Mouse (Mus musculus): ENCODE measurements around the gene Nacc2. TPM values are rescaled to one million over a fixed set of nuclear protein-coding genes. Genes with fewer than 3 reads are reported as not detected.

Gene Nacc2
- polyA plus RNA-seq, 1 experiment: 38.1 TPM

- H3K4me1 ChIP-seq (ENCODE audit: control insufficient read depth, insufficient read depth, low read length): no peaks in the 10 kb centered on the region
- DNase-seq: no peak
- TF ChIP-seq POLR2A (IDR thresholded peaks at IDR 0.05; ENCODE audit: low read depth, low read length) (no peak), CTCF (conservative IDR thresholded peaks at IDR 0.05; ENCODE audit: insufficient read depth, insufficient read length, low read depth, low read length) (no peak)
- 75% methylated on average over 14 of the region's 14 CpGs for WGBS
- no peak overlapping the region for H3K4me3 ChIP-seq (ENCODE audit: insufficient read depth, low read depth, low read length)
- H3K36me3 ChIP-seq (ENCODE audit: control insufficient read depth, insufficient read depth, low read length): no peaks in the 10 kb centered on the region
- H3K27me3 ChIP-seq (replicated peaks; ENCODE audit: control insufficient read depth, insufficient read depth, low read length): no peaks in the 10 kb centered on the region
- H3K27ac ChIP-seq (ENCODE audit: insufficient read depth, low read depth, low read length): no peak overlapping the region
Measured at GRCm38 (mm10) chr2:26066527-26066926, 56.5 kb downstream of the Nacc2 start.

GRCm38 (mm10) chr2:26062742-26063427 is 60.1 kb downstream of the Nacc2 start:
- H3K27ac ChIP-seq (ENCODE audit: insufficient read depth, low read depth, low read length): no peak overlapping the region
- no peaks in the 10 kb centered on the region for H3K4me1 ChIP-seq (ENCODE audit: control insufficient read depth, insufficient read depth, low read length)
- 89% methylated on average over 13 of the region's 13 CpGs for WGBS
- no peaks in the 10 kb centered on the region for H3K36me3 ChIP-seq (ENCODE audit: control insufficient read depth, insufficient read depth, low read length)
- no peak for DNase-seq
- no peak for TF ChIP-seq CTCF (conservative IDR thresholded peaks at IDR 0.05; ENCODE audit: insufficient read depth, insufficient read length, low read depth, low read length)
- TF ChIP-seq POLR2A (IDR thresholded peaks at IDR 0.05; ENCODE audit: low read depth, low read length): no peak
- H3K4me3 ChIP-seq (ENCODE audit: insufficient read depth, low read depth, low read length): no peak overlapping the region
- H3K27me3 ChIP-seq (replicated peaks; ENCODE audit: control insufficient read depth, insufficient read depth, low read length): no peaks in the 10 kb centered on the region

GRCm38 (mm10) chr2:26062241-26062640 is 60.8 kb downstream of the Nacc2 start:
- no peak for DNase-seq
- H3K27me3 ChIP-seq (replicated peaks; ENCODE audit: control insufficient read depth, insufficient read depth, low read length): no peaks in the 10 kb centered on the region
- H3K4me3 ChIP-seq (ENCODE audit: insufficient read depth, low read depth, low read length): no peak overlapping the region
- TF ChIP-seq CTCF (conservative IDR thresholded peaks at IDR 0.05; ENCODE audit: insufficient read depth, insufficient read length, low read depth, low read length) (no peak), POLR2A (IDR thresholded peaks at IDR 0.05; ENCODE audit: low read depth, low read length) (no peak)
- no peaks in the 10 kb centered on the region for H3K4me1 ChIP-seq (ENCODE audit: control insufficient read depth, insufficient read depth, low read length)
- no peak overlapping the region for H3K27ac ChIP-seq (ENCODE audit: insufficient read depth, low read depth, low read length)
- 69% methylated on average over 4 of the region's 4 CpGs for WGBS
- H3K36me3 ChIP-seq (ENCODE audit: control insufficient read depth, insufficient read depth, low read length): no peaks in the 10 kb centered on the region

- Histone ChIP-seq H3K27ac (ENCODE audit: insufficient read depth, low read depth, low read length) (no peak overlapping the region), H3K27me3 (replicated peaks; ENCODE audit: control insufficient read depth, insufficient read depth, low read length) (no peaks in the 10 kb centered on the region), H3K36me3 (ENCODE audit: control insufficient read depth, insufficient read depth, low read length) (no peaks in the 10 kb centered on the region), H3K4me3 (ENCODE audit: insufficient read depth, low read depth, low read length) (no peak overlapping the region), H3K4me1 (ENCODE audit: control insufficient read depth, insufficient read depth, low read length) (no peaks in the 10 kb centered on the region)
- DNase-seq: no peak
- TF ChIP-seq CTCF (conservative IDR thresholded peaks at IDR 0.05; ENCODE audit: insufficient read depth, insufficient read length, low read depth, low read length): no peak
- no peak for TF ChIP-seq POLR2A (IDR thresholded peaks at IDR 0.05; ENCODE audit: low read depth, low read length)
- WGBS: 69% methylated on average over 21 of the region's 21 CpGs
Measured at GRCm38 (mm10) chr2:26061018-26061666, 61.9 kb downstream of the Nacc2 start.

GRCm38 (mm10) chr2:26057053-26057452 is 66.0 kb downstream of the Nacc2 start:
- Histone ChIP-seq H3K27me3 (replicated peaks; ENCODE audit: control insufficient read depth, insufficient read depth, low read length) (no peaks in the 10 kb centered on the region), H3K27ac (ENCODE audit: insufficient read depth, low read depth, low read length) (no peak overlapping the region)
- WGBS: 81% methylated on average over 7 of the region's 7 CpGs

GRCm38 (mm10) chr2:26056226-26056625 is 66.8 kb downstream of the Nacc2 start:
- no peaks in the 10 kb centered on the region for H3K36me3 ChIP-seq (ENCODE audit: control insufficient read depth, insufficient read depth, low read length)
- 59% methylated on average over 5 of the region's 5 CpGs for WGBS
- H3K27me3 ChIP-seq (replicated peaks; ENCODE audit: control insufficient read depth, insufficient read depth, low read length): no peaks in the 10 kb centered on the region
- no peak for DNase-seq
- TF ChIP-seq POLR2A (IDR thresholded peaks at IDR 0.05; ENCODE audit: low read depth, low read length) (no peak), CTCF (conservative IDR thresholded peaks at IDR 0.05; ENCODE audit: insufficient read depth, insufficient read length, low read depth, low read length) (no peak)
- H3K4me3 ChIP-seq (ENCODE audit: insufficient read depth, low read depth, low read length): no peak overlapping the region
- H3K4me1 ChIP-seq (ENCODE audit: control insufficient read depth, insufficient read depth, low read length): no peaks in the 10 kb centered on the region
- no peak overlapping the region for H3K27ac ChIP-seq (ENCODE audit: insufficient read depth, low read depth, low read length)

More at GRCm38 (mm10) chr2:26057053-26057452, 66.0 kb downstream of the Nacc2 start:
- TF ChIP-seq CTCF (conservative IDR thresholded peaks at IDR 0.05; ENCODE audit: insufficient read depth, insufficient read length, low read depth, low read length) (no peak), POLR2A (IDR thresholded peaks at IDR 0.05; ENCODE audit: low read depth, low read length) (no peak)
- Histone ChIP-seq H3K4me1 (ENCODE audit: control insufficient read depth, insufficient read depth, low read length) (no peaks in the 10 kb centered on the region), H3K36me3 (ENCODE audit: control insufficient read depth, insufficient read depth, low read length) (no peaks in the 10 kb centered on the region), H3K4me3 (ENCODE audit: insufficient read depth, low read depth, low read length) (no peak overlapping the region)
- no peak for DNase-seq

GRCm38 (mm10) chr2:26055747-26056102 is 67.3 kb downstream of the Nacc2 start:
- TF ChIP-seq CTCF (conservative IDR thresholded peaks at IDR 0.05; ENCODE audit: insufficient read depth, insufficient read length, low read depth, low read length) (no peak), POLR2A (IDR thresholded peaks at IDR 0.05; ENCODE audit: low read depth, low read length) (no peak)
- Histone ChIP-seq H3K36me3 (ENCODE audit: control insufficient read depth, insufficient read depth, low read length) (no peaks in the 10 kb centered on the region), H3K4me3 (ENCODE audit: insufficient read depth, low read depth, low read length) (no peak overlapping the region), H3K27ac (ENCODE audit: insufficient read depth, low read depth, low read length) (no peak overlapping the region), H3K4me1 (ENCODE audit: control insufficient read depth, insufficient read depth, low read length) (no peaks in the 10 kb centered on the region), H3K27me3 (replicated peaks; ENCODE audit: control insufficient read depth, insufficient read depth, low read length) (no peaks in the 10 kb centered on the region)
- no peak for DNase-seq
- 45% methylated on average over 2 of the region's 2 CpGs for WGBS
